Mouse (Mus musculus): ENCODE results near the gene Magea3. TPM values are rescaled to one million over a fixed set of nuclear protein-coding genes. Genes with fewer than 3 reads are reported as not detected.
"Not testable (repeated sequence)": the region's sequence is repeated elsewhere in the genome, so short reads cannot be mapped to it uniquely, and the experiment has no call there.

Magea3 gene
- total RNA-seq (2021) = not detected
- long read RNA-seq, experiment 1 = 0 reads
- long read RNA-seq, experiment 2 = 0 reads

DNA sequence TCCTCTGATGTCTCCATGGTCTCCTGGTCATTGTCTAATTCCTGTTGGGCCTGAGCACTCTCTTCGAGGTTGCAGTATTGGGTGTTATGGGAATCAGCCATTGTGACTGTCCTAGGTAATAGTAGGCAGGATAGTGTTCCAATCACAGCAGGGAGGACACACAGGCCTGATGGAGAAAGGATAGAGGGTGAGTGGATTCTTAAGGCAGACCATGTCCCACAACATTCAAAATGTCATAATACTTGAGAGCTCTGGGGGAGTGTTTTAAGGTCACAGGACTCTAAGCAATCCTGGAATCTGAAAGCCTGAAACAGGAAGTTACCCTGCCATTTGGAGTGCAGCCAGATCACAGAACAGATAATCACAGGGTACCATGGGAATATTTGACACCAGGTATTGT lies at the start of gene Magea3:
Gene Magea3 (minus strand): TSS at position 101 of the 400 bp plus-strand sequence.
- DNase-seq (ENCODE audit: low spot score in 2 of 2) = not testable (repeated sequence)

GRCm38 (mm10) chrX:154995750-154996149 lies 46.4 kb upstream of the Magea3 start, which contains the start of gene Magea8:
Magea8 (minus strand) TSS chrX:154995850.
- not testable (repeated sequence) for DNase-seq (ENCODE audit: low spot score in 2 of 2); H3K4me3 ChIP-seq; H3K27ac ChIP-seq

More for the DNA sequence above, at the start of gene Magea3:
- not testable (repeated sequence) for H3K27ac ChIP-seq, H3K4me3 ChIP-seq

- H3K27ac ChIP-seq; DNase-seq (ENCODE audit: low spot score in 2 of 2); H3K4me3 ChIP-seq: not testable (repeated sequence)
Measured at GRCm38 (mm10) chrX:154935887-154936286, 13.4 kb downstream of the Magea3 start, which contains the start of gene Magea6. Magea6 (minus strand) TSS chrX:154935987.

Other genes starting within 250 kb of the Magea3 start
- not detected for gene Cldn34b1, start 59.2 kb downstream of the Magea3 start, total RNA-seq (2021)
- gene Magea6, start 13.5 kb downstream of the Magea3 start, total RNA-seq (2021) = not detected
- gene Magea8, start 46.3 kb upstream of the Magea3 start, total RNA-seq (2021) = not detected
- gene Magea5, start 113.6 kb upstream of the Magea3 start, total RNA-seq (2021) = not detected
- gene Magea1, start 140.3 kb upstream of the Magea3 start, total RNA-seq (2021) = not detected
- not detected for gene Magea2, start 144.2 kb upstream of the Magea3 start, total RNA-seq (2021)
- gene Cldn34b2, start 178.9 kb upstream of the Magea3 start, total RNA-seq (2021) = not detected